Mouse (Mus musculus) layer of hippocampus, postnatal 14 days (tissue): ENCODE measurements at regions not wholly inside any gene's neighbourhood (a gene's known extent, or its start where the extent isn't known, plus 50 kb on each side); places are given as distances from the start of the nearest gene placed in this dataset.

Source experiments
- DNase-seq, 2 experiments: peaks; one replicate each; pipeline ENCODE4 v3.0.0; 2021 to 2022; ENCODE audit warnings: low spot score in 2 of 2, mixed read lengths in 1 of 2

GRCm38 (mm10) chr9:61258100-61258499 is 114.1 kb upstream of the Tle3 start:
- no peak for DNase-seq

- DNase-seq: no peak
Measured at GRCm38 (mm10) chr9:61259421-61260174, 112.6 kb upstream of the Tle3 start.

- no peak for DNase-seq
Measured at GRCm38 (mm10) chr9:61261263-61261662, 110.9 kb upstream of the Tle3 start.

GRCm38 (mm10) chr9:61261739-61262333 is 110.3 kb upstream of the Tle3 start:
- no peak for DNase-seq

GRCm38 (mm10) chr9:61263335-61263734 is 108.8 kb upstream of the Tle3 start:
- DNase-seq: peak in 1 of 2 experiments; percentile 33

- no peak for DNase-seq
Measured at GRCm38 (mm10) chr9:61265466-61265865, 106.7 kb upstream of the Tle3 start.

GRCm38 (mm10) chr9:61266992-61267391 is 105.2 kb upstream of the Tle3 start:
- DNase-seq: no peak

- no peak for DNase-seq
Measured at GRCm38 (mm10) chr9:61267541-61267940, 104.6 kb upstream of the Tle3 start.

- no peak for DNase-seq
Measured at GRCm38 (mm10) chr9:61268162-61268561, 104.0 kb upstream of the Tle3 start.

- DNase-seq: no peak
Measured at GRCm38 (mm10) chr9:61268681-61269080, 103.5 kb upstream of the Tle3 start.

- DNase-seq: peak in 1 of 2 experiments; percentile 54
Measured at GRCm38 (mm10) chr9:61269151-61269870, 102.9 kb upstream of the Tle3 start.

- DNase-seq: no peak
Measured at GRCm38 (mm10) chr9:61271243-61271642, 100.9 kb upstream of the Tle3 start.

GRCm38 (mm10) chr9:61271769-61272352 is 100.3 kb upstream of the Tle3 start:
- no peak for DNase-seq

- DNase-seq: no peak
Measured at GRCm38 (mm10) chr9:61274020-61274419, 98.1 kb upstream of the Tle3 start.

- DNase-seq: peak; percentile 55 to 66
Measured at GRCm38 (mm10) chr9:61277369-61278215, 94.6 kb upstream of the Tle3 start.

GRCm38 (mm10) chr9:61278216-61278758 is 93.9 kb upstream of the Tle3 start:
- peak; percentile 36 to 63 for DNase-seq

GRCm38 (mm10) chr9:61279044-61279543 is 93.1 kb upstream of the Tle3 start:
- DNase-seq: no peak

GRCm38 (mm10) chr9:61280856-61281582 is 91.1 kb upstream of the Tle3 start:
- DNase-seq: no peak

- no peak for DNase-seq
Measured at GRCm38 (mm10) chr9:61283311-61283710, 88.9 kb upstream of the Tle3 start.
